In the genomic region with DNA sequence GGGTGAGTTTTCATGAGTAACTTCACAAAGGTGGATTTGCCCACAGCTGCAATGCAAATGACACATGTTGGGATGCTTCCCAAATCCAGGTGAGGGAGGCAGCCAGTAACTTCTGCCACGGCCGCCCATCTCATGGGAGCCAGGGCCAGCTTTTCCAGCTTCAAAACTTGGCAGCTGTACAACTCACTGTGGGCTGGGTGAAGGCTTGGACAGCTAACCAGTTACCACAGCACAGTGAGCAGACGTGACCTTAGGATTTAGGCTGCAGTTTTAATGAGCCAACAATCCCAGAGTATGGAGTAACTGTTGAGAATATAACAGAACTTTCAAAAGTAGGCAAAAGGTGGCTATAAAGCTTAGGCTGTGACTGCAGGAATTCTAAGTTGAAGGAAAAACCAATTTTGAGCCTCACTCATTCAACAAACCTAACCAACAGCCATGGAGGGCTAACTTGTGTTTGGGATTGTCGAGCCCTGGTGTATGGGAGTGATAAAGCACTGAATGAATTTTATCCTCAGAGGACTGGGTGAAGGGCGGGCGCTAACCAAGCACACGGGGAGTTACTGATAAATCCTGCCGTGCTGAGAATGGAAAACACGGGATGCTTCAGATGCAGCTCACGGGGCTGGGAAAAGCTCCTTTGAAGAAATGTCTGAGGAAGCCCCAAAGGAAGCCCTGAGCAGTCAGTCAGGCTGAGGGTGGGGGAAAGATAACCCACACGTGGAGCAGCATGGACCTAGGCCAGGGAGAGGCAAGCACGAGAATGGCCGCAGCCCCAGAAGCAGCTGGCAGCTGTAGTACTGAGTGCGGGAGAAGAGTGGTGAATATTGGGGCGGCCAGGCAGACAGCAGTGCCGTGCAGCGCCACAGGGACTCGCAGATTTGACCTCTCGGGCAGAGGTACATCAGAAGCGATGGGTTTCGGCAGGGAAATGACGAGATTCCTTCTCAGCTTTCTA, we compare ENCODE assay signal across 9 mouse cellular contexts. TPM values are rescaled to one million over a fixed set of nuclear protein-coding genes. Genes with fewer than 3 reads are reported as not detected.
DNase-seq lines count a peak whose midpoint lies in the region; ATAC-seq and TF ChIP-seq lines count a peak whose summit lies in the region.
"Had no signal": no experiment of that assay in that cellular context is flagged by ENCODE, and none has a peak within 500 bp of the region (broad histone marks: within the 10 kb centered on the region; RNA-seq: fewer than 3 reads in every experiment).

No protein-coding gene starts in this region.

- DNase-seq in gastrocnemius, adult 2 months: peak; percentile 64
- no peak for DNase-seq in gastrocnemius, postnatal 10 days
- DNase-seq in ovary, adult 18-20 months (ENCODE audit: low spot score): peak; percentile 47
- DNase-seq in ovary, postnatal 36 days (ENCODE audit: low spot score): no peak
- peak; percentile 48 for DNase-seq in heart, postnatal 0 days (ENCODE audit: low spot score)
- no peak for DNase-seq in embryo, embryonic 10 days (ENCODE audit: low spot score)
- no peak for DNase-seq in yolk sac, embryonic 10.5 days (ENCODE audit: low spot score)
- no peak for DNase-seq in midbrain, embryonic 11.5 days (ENCODE audit: low spot score, missing footprints)

- no peak for TF ChIP-seq CTCF in gastrocnemius, adult 2 months (IDR thresholded peaks at IDR 0.05)
- TF ChIP-seq CTCF in heart, postnatal 0 days (IDR thresholded peaks at IDR 0.05; ENCODE audit: low read depth): no peak

- peaks cover 27% of the 10 kb centered on the region for H3K4me1 ChIP-seq in heart, postnatal 0 days (ENCODE audit: control insufficient read depth, insufficient read depth)
- no peaks in the 10 kb centered on the region for H3K4me1 ChIP-seq in midbrain, embryonic 11.5 days (ENCODE audit: control insufficient read depth, insufficient read depth, low read length)

- H3K36me3 ChIP-seq in heart, postnatal 0 days (replicated peaks; ENCODE audit: control insufficient read depth, insufficient read depth, low read length): peaks cover 14% of the 10 kb centered on the region
- H3K36me3 ChIP-seq in midbrain, embryonic 11.5 days (ENCODE audit: control insufficient read depth, insufficient read depth, low read length): peaks cover 2% of the 10 kb centered on the region; the same call in 1 of the 2 replicates
- H3K36me3 ChIP-seq: stomach, embryonic 15.5 days had no signal

- peak overlapping the region; percentile 25 for H3K4me2 ChIP-seq in heart, postnatal 0 days (ENCODE audit: low read depth, low read length)
- H3K4me2 ChIP-seq in midbrain, embryonic 11.5 days: no peak overlapping the region
- H3K4me2 ChIP-seq: stomach, embryonic 15.5 days had no signal

- intact Hi-C loops in gastrocnemius, adult 2 months (cut with DNase I): no loop called here

- H3K27ac ChIP-seq in gastrocnemius, adult 2 months: peak overlapping the region; percentile 60
- H3K27ac ChIP-seq in heart, postnatal 0 days (ENCODE audit: low read depth): peak overlapping the region; percentile 64
- H3K27ac ChIP-seq in midbrain, embryonic 11.5 days (ENCODE audit: low read depth, low read length): no peak overlapping the region
- H3K27ac ChIP-seq: stomach, embryonic 15.5 days had no signal

- ATAC-seq in heart, postnatal 0 days (ENCODE audit: insufficient read depth, low read depth): peak; percentile 54
- no peak for ATAC-seq in midbrain, embryonic 11.5 days (ENCODE audit: low FRiP score)

- H3K27me3 ChIP-seq in heart, postnatal 0 days (ENCODE audit: control insufficient read depth, insufficient read depth, low read length): no peaks in the 10 kb centered on the region
- H3K27me3 ChIP-seq in midbrain, embryonic 11.5 days (ENCODE audit: control insufficient read depth, insufficient read depth, low read length): no peaks in the 10 kb centered on the region
- H3K27me3 ChIP-seq: stomach, embryonic 15.5 days had no signal

- H3K4me3 ChIP-seq in gastrocnemius, adult 2 months: no peak overlapping the region
- H3K4me3 ChIP-seq in heart, postnatal 0 days (ENCODE audit: low read depth, low read length): no peak overlapping the region
- H3K4me3 ChIP-seq in midbrain, embryonic 11.5 days (ENCODE audit: low read depth, low read length): no peak overlapping the region
- H3K4me3 ChIP-seq: stomach, embryonic 15.5 days had no signal

- TF ChIP-seq EP300 in heart, postnatal 0 days (IDR thresholded peaks at IDR 0.05; ENCODE audit: low read depth): no peak

- H3K9me3 ChIP-seq in heart, postnatal 0 days (replicated peaks; ENCODE audit: control insufficient read depth, low read length): no peaks in the 10 kb centered on the region
- H3K9me3 ChIP-seq in midbrain, embryonic 11.5 days (ENCODE audit: control insufficient read depth, low read length): no peaks in the 10 kb centered on the region
- H3K9me3 ChIP-seq: stomach, embryonic 15.5 days had no signal

- H3K9ac ChIP-seq in heart, postnatal 0 days (replicated peaks; ENCODE audit: low read depth, low read length): peak overlapping the region; percentile 7; the same call in 1 of the 2 replicates
- no peak overlapping the region for H3K9ac ChIP-seq in midbrain, embryonic 11.5 days (ENCODE audit: low read length)
- H3K9ac ChIP-seq: stomach, embryonic 15.5 days had no signal

- WGBS in heart, postnatal 0 days: 35% methylated on average over 22 of the region's 22 CpGs
- 89% methylated on average over 22 of the region's 22 CpGs for WGBS in midbrain, embryonic 11.5 days

RNA-seq across cellular contexts. Expression of gene Dguok, which starts 9.7 kb away (rescaled TPM):
- 10 to 100 TPM; 17.8 to 20.6 TPM for total RNA-seq in gastrocnemius, adult 2 months (2021)
- total RNA-seq in gastrocnemius, postnatal 10 days (2021): 10 to 100 TPM; 22.3 to 29.4 TPM
- total RNA-seq in heart, postnatal 0 days (2014; rRNA removed; ENCODE audit: low replicate concordance): 21.4 and 25.2 TPM in 2 replicates
- 51.7 and 58.4 TPM in 2 replicates for polyA plus RNA-seq in heart, postnatal 0 days (2015; fragmentation: Nextera tagmentation; extraction: Ambion mirVana)
- polyA plus RNA-seq in midbrain, embryonic 11.5 days (2014; fragmentation: Nextera tagmentation; extraction: Ambion mirVana): 50.5 and 57.3 TPM in 2 replicates

RNA-seq across cellular contexts. Expression of gene Tet3, which starts 38.1 kb away (rescaled TPM):
- 10 to 100 TPM; 16.4 to 18.0 TPM for total RNA-seq in gastrocnemius, adult 2 months (2021)
- 10 to 100 TPM; 41.5 to 47.0 TPM for total RNA-seq in gastrocnemius, postnatal 10 days (2021)
- total RNA-seq in heart, postnatal 0 days (2014; rRNA removed; ENCODE audit: low replicate concordance): 14.1 and 17.3 TPM in 2 replicates
- 16.4 and 17.2 TPM in 2 replicates for polyA plus RNA-seq in heart, postnatal 0 days (2015; fragmentation: Nextera tagmentation; extraction: Ambion mirVana)
- 38.5 and 39.9 TPM in 2 replicates for polyA plus RNA-seq in midbrain, embryonic 11.5 days (2014; fragmentation: Nextera tagmentation; extraction: Ambion mirVana)

RNA-seq across cellular contexts. Expression of gene Actg2, which starts 39.0 kb away (rescaled TPM):
- total RNA-seq in gastrocnemius, adult 2 months (2021): under 1 TPM; 0.31 to 0.47 TPM
- total RNA-seq in gastrocnemius, postnatal 10 days (2021): 1 to 10 TPM; 3.6 to 5.3 TPM
- total RNA-seq in heart, postnatal 0 days (2014; rRNA removed; ENCODE audit: low replicate concordance): 15.0 and 831 TPM in 2 replicates
- 7.0 and 9.9 TPM in 2 replicates for polyA plus RNA-seq in heart, postnatal 0 days (2015; fragmentation: Nextera tagmentation; extraction: Ambion mirVana)
- 2.6 and 3.2 TPM in 2 replicates for polyA plus RNA-seq in midbrain, embryonic 11.5 days (2014; fragmentation: Nextera tagmentation; extraction: Ambion mirVana)

Comparison
In these comparisons a context has a peak if more than half of its experiments do, and no peak if none do; other contexts are left out.
1. DNase-seq: peak in gastrocnemius, adult 2 months (single experiment), ovary, adult 18-20 months (single experiment) and heart, postnatal 0 days (single experiment); none in gastrocnemius, postnatal 10 days (single experiment), ovary, postnatal 36 days (single experiment), embryo, embryonic 10 days (single experiment), yolk sac, embryonic 10.5 days (single experiment) and midbrain, embryonic 11.5 days (single experiment).